Mouse (Mus musculus) olfactory bulb, adult 2 months (tissue): ENCODE data around the gene Mfrp. TPM values are rescaled to one million over a fixed set of nuclear protein-coding genes. Genes with fewer than 3 reads are reported as not detected.

Source experiments
- H3K27ac ChIP-seq: fragments of 200-500 bp; 2 replicates; pipeline ENCODE4 v1.5.1; 2012; ENCODE audit warnings: low read depth, low read length; ENCODE audit not compliant: insufficient read depth
- H3K4me1 ChIP-seq: fragments of 200-500 bp; 2 replicates; pipeline ENCODE4 v1.6.1; 2012; ENCODE audit warnings: low read length; ENCODE audit not compliant: control insufficient read depth, insufficient read depth
- H3K4me3 ChIP-seq: fragments of 200-500 bp; 2 replicates; pipeline ENCODE4 v1.5.1; 2012; ENCODE audit warnings: mild to moderate bottlenecking, low read depth, low read length, moderate library complexity; ENCODE audit not compliant: insufficient read depth
- CTCF ChIP-seq: fragments of 200-500 bp; IDR thresholded peaks from 2 replicates; pipeline ENCODE4 v1.5.1; 2012; ENCODE audit warnings: low read depth, mild to moderate bottlenecking, low read length, moderate library complexity; ENCODE audit not compliant: insufficient read depth
- POLR2A ChIP-seq: fragments of 200-500 bp; IDR thresholded peaks from 2 replicates; pipeline ENCODE4 v1.6.1; 2012; ENCODE audit warnings: mild to moderate bottlenecking, low read depth, low read length, moderate library complexity; ENCODE audit not compliant: insufficient read depth
- WGBS: fragments of 180-500 bp; shearing (Covaris S2); methylation state at CpG from one replicate; pipeline ENCODE4 v1.1.7; 2018; 5-methylcytosine and 5-hydroxymethylcytosine counted together
- polyA plus RNA-seq: library from polyadenylated mRNA; stranded (reverse); fragments of >200 nt; gene quantifications from 2 replicates; pipeline ENCODE4 v1.2.4, GENCODE M21; 2012; ENCODE audit warnings: low replicate concordance; ENCODE audit not compliant: missing spikeins, insufficient read depth, insufficient read length

Mfrp gene
- polyA plus RNA-seq, 1 experiment, result not detected

DNA sequence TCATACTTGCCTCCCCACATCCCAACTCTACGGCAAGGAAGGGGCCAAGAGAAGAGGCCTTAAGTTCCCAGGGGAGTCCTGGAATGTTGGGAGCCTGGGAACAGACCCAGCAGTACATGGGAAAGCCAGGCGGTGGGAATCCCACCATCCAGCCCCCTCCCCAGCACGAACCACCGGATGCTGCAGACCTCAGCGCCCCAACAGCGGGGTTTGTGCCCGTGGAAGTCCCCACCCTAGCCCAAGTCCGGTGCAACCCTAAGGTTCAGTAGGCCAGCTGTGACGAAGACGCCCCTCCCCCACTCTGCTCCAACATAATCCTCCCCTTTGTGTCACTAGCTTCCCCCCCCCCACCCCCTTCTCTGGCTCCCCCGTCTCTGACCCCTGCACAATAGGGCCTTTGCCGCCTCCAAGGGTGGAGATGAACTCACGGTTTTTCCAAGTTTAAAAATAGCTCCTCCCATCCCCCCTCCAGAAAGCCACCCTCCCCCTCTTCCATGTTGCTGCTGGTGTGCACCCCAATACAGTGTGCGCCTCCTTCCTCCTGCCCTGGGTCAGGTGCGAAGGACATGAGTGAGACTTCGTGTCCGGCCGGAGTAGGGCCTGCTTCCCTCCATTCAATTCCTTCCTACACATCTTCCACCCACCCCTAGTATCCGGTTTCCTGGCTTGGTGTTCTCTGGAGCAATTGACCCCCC, 29.2 kb downstream of the Mfrp start:
- WGBS, result 47% methylated on average over 19 of the region's 19 CpGs
- Histone ChIP-seq H3K4me3 (peak overlapping the region; percentile 4; the same call in 1 of the 2 replicates), H3K27ac (peak overlapping the region; percentile 18; the same call in 1 of the 2 replicates)

DNA sequence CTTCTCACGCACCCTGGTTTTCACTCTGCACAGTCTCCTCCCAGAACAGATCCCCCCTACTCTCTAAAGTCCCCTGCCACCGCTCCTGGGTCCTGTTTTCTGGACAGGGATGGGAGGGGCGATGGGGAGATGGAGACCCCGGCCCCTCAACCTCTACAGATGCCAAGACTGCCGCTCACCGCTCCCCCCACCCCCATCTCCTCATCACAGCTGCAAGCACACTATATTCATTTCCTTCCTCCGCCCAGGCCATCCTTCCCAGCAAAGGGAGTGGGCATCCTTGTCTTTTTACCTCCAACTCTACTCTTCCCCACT, 29.7 kb downstream of the Mfrp start:
- Histone ChIP-seq H3K27ac (0 out of 2 replicates have a peak overlapping the region, but pooled peaks have one; percentile 18), H3K4me1 (peaks cover 40% of the 10 kb centered on the region), H3K4me3 (no peak overlapping the region)
- WGBS, result 58% methylated on average over 7 of the region's 7 CpGs
- TF ChIP-seq POLR2A (no peak), CTCF (no peak)

More for the DNA sequence above, 29.2 kb downstream of the Mfrp start:
- no peak for TF ChIP-seq POLR2A
- TF ChIP-seq CTCF, result no peak
- peaks cover 40% of the 10 kb centered on the region for H3K4me1 ChIP-seq

DNA sequence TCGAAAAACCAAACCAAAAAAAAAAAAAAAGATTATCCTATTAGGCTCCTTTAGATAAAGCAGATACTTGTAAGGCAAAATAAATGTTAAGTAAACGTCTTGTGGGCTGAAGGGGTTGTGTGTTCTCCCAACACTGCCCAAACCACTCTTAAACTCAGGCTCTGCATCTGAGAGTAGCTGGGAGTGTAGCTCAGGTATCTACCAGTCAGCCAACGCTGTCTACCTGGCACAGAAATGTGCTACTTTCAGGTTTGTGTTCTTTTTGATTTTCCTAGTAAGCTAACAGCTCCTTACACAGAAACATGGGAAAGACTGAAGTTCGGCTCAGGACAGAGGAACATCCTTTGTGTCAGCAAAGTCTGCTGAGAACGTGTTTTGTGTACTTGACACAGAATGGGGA, 30.7 kb downstream of the Mfrp start:
- H3K4me3 ChIP-seq, result no peak overlapping the region
- TF ChIP-seq CTCF (no peak), POLR2A (no peak)
- 83% methylated on average over 5 of the region's 5 CpGs for WGBS

DNA sequence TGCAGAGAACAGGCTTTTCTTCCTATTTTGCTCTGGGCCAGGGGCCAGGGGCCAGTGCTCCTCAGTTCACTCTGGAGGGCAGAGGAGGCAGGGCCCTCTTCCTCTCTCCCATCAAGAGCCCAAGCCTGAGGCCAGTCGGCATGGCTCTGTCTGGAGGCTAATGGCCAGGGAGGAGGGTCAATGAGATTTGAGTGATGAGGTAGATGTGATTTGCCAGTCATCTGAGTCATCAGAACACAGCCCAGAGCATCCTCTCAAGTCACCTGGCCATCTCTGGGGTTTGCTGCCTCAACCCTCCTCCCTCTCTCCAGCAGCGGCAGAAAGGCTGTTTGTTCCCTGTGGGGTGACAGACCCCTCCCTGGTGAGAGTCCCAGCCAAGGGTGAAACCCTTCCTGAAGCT, 31.8 kb downstream of the Mfrp start:
- 35% methylated on average over 2 of the region's 2 CpGs for WGBS
- TF ChIP-seq CTCF (no peak), POLR2A (no peak)
- no peak overlapping the region for H3K27ac ChIP-seq
- peaks cover 40% of the 10 kb centered on the region for H3K4me1 ChIP-seq
- no peak overlapping the region for H3K4me3 ChIP-seq

More for the DNA sequence above, 30.7 kb downstream of the Mfrp start:
- Histone ChIP-seq H3K27ac (no peak overlapping the region), H3K4me1 (peaks cover 40% of the 10 kb centered on the region)

DNA sequence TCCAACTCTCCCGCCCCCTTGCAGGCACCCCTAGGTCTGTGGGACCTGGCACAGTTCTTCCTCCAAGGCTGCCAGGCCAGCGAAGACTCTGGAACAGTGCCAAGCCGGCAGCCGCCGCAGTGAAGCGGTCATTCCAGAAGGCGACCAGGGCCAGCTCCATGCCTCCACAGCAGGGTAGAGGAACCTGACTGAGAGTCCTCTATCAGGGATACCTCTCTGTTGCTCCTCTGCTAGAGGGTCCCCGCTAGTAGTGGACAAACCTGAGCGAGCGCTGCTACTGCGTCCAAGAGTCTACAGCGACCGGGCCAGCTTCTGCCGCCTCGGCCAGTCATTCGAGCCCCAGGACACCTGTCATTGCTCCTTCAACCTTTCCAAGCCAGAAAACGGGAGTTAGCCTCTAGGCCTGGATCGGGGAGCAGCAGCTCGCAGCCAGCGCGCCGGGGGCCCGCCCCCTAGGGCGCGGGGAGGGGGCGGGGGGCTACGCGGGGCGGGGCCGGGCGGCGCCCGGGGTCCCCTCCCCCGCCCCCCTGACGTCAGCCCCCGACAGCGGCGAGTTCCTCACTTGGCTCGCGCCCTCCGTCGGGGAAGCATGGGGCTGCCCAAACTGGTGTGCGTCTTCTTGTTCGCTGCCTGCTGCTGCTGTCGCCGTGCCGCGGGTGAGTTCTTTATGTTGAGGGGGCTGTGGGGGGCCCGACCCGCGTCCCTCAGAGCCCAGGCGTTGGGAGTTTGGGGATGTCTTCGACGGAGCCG, 32.7 kb downstream of the Mfrp start, which contains the start of gene Mcam:
TSS of gene Mcam (plus strand) at position 369 of the 750 bp plus-strand sequence.
- H3K4me3 ChIP-seq, result peak within 1 kb of the TSS; percentile 35
- H3K27ac ChIP-seq, result no peak within 1 kb of the TSS
- TF ChIP-seq CTCF (no peak), POLR2A (no peak)
- H3K4me1 ChIP-seq, result peaks cover 40% of the 10 kb centered on the region
- WGBS, result 2% methylated on average over 55 of the region's 55 CpGs

DNA sequence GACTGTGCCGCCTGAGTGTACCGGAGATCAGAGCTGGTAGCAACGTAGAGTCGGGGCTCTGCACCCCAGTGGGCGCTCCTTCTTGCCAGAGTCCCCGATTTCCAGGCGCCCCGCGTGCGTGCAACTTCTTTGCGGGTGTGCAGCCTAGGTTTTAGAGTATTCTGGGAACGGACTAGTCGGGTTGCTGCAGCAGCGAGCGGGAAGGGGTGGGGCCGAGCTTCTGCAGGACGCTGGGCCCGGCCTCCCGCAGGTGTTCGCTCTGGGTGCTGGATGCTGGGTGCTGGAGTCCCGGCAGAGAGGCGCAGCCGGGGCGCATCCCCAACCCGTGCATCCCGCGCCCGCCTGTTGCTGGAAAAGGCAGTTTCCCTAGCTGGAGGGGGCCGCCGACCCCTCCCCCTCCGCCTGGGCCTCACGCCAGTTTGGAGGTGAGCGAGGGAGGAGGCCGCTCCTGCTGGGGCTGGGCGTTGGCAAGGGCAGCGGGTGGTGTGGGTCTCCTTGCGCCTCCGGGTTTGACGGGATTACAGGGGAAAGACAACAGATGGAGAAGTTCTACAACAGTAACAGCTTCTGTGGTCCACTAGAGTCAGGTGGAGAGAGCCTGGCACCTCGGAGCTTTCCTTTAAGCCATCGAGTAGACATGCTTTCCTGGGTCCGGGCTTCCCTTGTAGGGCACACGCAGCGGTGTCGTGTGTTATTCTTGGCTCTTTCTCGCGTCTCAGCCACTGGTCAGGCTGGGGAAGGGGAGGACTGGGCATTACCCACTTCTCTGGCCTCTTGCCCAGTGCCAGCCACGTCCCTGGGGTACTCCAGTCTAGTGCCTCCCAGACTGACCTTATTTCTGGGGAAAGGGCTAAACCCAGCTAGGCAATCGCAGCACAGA, 33.6 kb downstream of the Mfrp start:
- no peak overlapping the region for H3K27ac ChIP-seq
- TF ChIP-seq CTCF (no peak), POLR2A (no peak)

DNA sequence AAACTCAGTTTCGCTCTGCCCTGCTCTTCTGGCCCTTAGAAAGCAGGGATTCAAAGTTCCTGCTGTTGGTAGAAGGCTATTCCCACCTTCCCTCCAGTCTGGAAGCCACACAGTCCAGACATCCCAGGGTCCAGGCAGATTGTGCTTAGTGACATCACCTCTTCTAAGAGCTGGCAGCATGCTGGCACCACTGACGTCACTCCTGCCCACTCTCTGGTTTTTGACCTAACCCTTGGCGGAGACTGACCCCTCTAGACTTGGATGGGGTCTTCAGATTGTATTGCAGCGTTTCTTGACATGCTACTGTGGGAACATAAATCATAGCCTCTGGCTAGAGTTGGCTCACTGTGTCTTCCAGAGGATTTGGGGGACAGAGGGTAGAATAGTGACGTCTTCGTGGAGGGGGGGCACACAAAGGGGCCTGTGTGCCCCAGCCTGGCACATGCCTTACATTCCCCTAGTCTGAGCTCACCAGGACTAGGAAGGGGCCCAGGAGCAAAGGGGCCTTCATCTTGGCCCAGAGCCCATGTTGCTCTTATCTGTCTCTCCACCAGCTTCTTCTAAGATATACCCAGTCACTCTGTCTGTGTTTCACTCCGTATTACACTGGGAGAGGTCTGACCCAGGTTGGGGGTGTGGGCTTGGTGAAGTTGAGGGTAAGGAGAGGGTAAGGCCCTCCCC, 34.3 kb downstream of the Mfrp start:
- no peak overlapping the region for H3K27ac ChIP-seq
- 61% methylated on average over 7 of the region's 7 CpGs for WGBS
- H3K4me1 ChIP-seq, result peaks cover 26% of the 10 kb centered on the region
- TF ChIP-seq CTCF (no peak), POLR2A (no peak)
- no peak overlapping the region for H3K4me3 ChIP-seq

More for the DNA sequence above, 33.6 kb downstream of the Mfrp start:
- H3K4me3 ChIP-seq, result peak overlapping the region; percentile 35
- WGBS, result 6% methylated on average over 49 of the region's 49 CpGs
- peaks cover 33% of the 10 kb centered on the region for H3K4me1 ChIP-seq

DNA sequence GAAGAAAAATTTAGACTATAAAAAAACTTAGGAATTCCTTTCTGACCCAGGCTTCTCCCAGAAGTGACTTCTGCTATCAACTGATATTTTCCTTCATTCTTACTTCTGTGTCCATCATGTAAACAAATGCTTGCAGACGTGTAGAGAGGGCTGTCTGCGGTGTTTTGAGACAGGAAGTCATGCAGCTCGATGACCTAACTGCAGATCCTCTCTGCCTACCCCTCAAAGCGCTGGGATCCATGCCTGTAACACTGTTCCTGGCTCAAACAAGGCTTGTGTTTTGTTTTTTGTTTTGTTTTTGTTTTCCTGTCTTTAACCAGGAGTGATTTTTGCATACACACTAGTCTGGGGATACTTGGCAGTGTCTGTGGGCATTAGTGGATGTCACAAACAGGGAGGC, 36.3 kb downstream of the Mfrp start:
- no peak overlapping the region for H3K27ac ChIP-seq
- 82% methylated on average over 4 of the region's 4 CpGs for WGBS
- TF ChIP-seq POLR2A, result no peak
- no peak for TF ChIP-seq CTCF
- H3K4me3 ChIP-seq, result no peak overlapping the region
- peaks cover 22% of the 10 kb centered on the region for H3K4me1 ChIP-seq
